Mouse (Mus musculus) intestine, postnatal 0 days (tissue): ENCODE measurements around the gene Ptbp1. TPM values are rescaled to one million over a fixed set of nuclear protein-coding genes. Genes with fewer than 3 reads are reported as not detected.

Experiments used
- ATAC-seq: fragments of 200-750 bp; cut with Nextera tagmentation; 2 replicates; pipeline ENCODE4 v1.8.0; 2017; ENCODE audit warnings: mild to moderate bottlenecking, moderate TSS enrichment, moderate library complexity
- H3K27ac ChIP-seq: fragments of 300-500 bp; sonication (generic); 2 replicates; pipeline ENCODE4 v1.5.1; 2014; ENCODE audit warnings: mild to moderate bottlenecking, low read depth, low read length, moderate library complexity
- H3K27me3 ChIP-seq: fragments of 300-500 bp; sonication (generic); replicated peaks from 2 replicates; pipeline ENCODE4 v1.6.1; 2014; ENCODE audit warnings: low read length, mixed read lengths; ENCODE audit not compliant: control insufficient read depth, insufficient read depth
- H3K36me3 ChIP-seq: fragments of 300-500 bp; sonication (generic); 2 replicates; pipeline ENCODE4 v1.6.1; 2014; ENCODE audit warnings: mild to moderate bottlenecking, moderate library complexity; ENCODE audit not compliant: control insufficient read depth, insufficient read depth
- H3K4me1 ChIP-seq: fragments of 300-500 bp; sonication (generic); replicated peaks from 2 replicates; pipeline ENCODE4 v1.6.1; 2014; ENCODE audit warnings: antibody characterized with exemption, low read length, mixed read lengths; ENCODE audit not compliant: control insufficient read depth, insufficient read depth
- H3K4me2 ChIP-seq: fragments of 300-500 bp; sonication (generic); replicated peaks from 2 replicates; pipeline ENCODE4 v1.6.1; 2014; ENCODE audit warnings: low read depth, mild to moderate bottlenecking, moderate library complexity
- H3K4me3 ChIP-seq: fragments of 300-500 bp; sonication (generic); 2 replicates; pipeline ENCODE4 v1.5.1; 2014; ENCODE audit warnings: low read depth, low read length
- H3K9ac ChIP-seq: fragments of 300-500 bp; sonication (generic); 2 replicates; pipeline ENCODE4 v1.6.1; 2014; ENCODE audit warnings: mild to moderate bottlenecking, low read depth, low read length
- H3K9me3 ChIP-seq: fragments of 300-500 bp; sonication (generic); 2 replicates; pipeline ENCODE4 v1.6.1; 2016; ENCODE audit warnings: mixed run types; ENCODE audit not compliant: control insufficient read depth
- CTCF ChIP-seq: sonication (generic); IDR thresholded peaks from 2 replicates; pipeline ENCODE4 v1.5.1; 2016; ENCODE audit warnings: low read depth, mild to moderate bottlenecking, control low read depth, antibody characterized with exemption, moderate library complexity
- WGBS: fragments of 180-500 bp; shearing (Covaris S2); extraction: QIAGEN DNeasy Blood & Tissue Kit; methylation state at CpG from one replicate; pipeline ENCODE4 v1.1.7; 2014; 5-methylcytosine and 5-hydroxymethylcytosine counted together
- polyA plus RNA-seq: library from polyadenylated mRNA; unstranded; fragments of >200 nt; fragmentation: Nextera tagmentation; extraction: Ambion mirVana; gene quantifications from 2 replicates; pipeline ENCODE4 v1.2.1, GENCODE M21; 2015

Ptbp1 gene
- polyA plus RNA-seq, 1 experiment from 2014 or later = 92.2 TPM

- TF ChIP-seq CTCF = no peak
- H3K9ac ChIP-seq = peak overlapping the region; percentile 43; the same call in 1 of the 2 replicates
- peaks cover 7% of the 10 kb centered on the region for H3K36me3 ChIP-seq
- H3K9me3 ChIP-seq = no peaks in the 10 kb centered on the region
- H3K4me1 ChIP-seq = 0 out of 2 replicates have a peak, but pooled peaks cover 9% of the 10 kb centered on the region
- H3K27ac ChIP-seq = peak overlapping the region; percentile 99
- 48% methylated on average over 8 of the region's 8 CpGs for WGBS
- no peaks in the 10 kb centered on the region for H3K27me3 ChIP-seq
- H3K4me2 ChIP-seq = peak overlapping the region; percentile 70
- H3K4me3 ChIP-seq = peak overlapping the region; percentile 47; the same call in 1 of the 2 replicates
- ATAC-seq = no peak
Measured at GRCm38 (mm10) chr10:79820277-79820676, 34.0 kb upstream of the Ptbp1 start.

DNA sequence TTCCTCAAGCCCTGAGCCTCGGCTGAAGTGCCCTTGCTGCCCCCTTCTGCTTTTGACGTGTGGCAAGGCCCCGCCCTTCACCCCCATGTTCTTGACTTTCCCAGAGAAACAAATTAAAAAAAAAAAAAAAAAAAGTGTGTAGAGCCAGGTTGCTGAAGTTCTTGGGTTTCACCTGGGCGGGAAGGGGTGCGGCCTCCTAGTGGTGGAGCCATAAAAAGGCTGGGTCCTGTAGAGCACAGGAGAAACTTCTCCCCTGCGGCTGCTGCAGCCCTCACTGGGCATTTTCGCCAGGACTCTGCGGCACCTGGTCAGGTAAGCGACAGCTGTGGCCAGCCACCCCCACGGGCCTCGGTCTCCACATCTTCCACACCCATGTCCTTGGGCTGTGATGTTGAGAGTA lies 33.4 kb upstream of the Ptbp1 start, which contains the start of gene Misp:
Gene Misp, plus strand, starts transcription at position 208 of the 400 bp plus-strand sequence.
- peak within 1 kb of the TSS; percentile 47 for H3K4me3 ChIP-seq
- no peaks in the 10 kb centered on the region for H3K27me3 ChIP-seq
- H3K4me1 ChIP-seq = 0 out of 2 replicates have a peak, but pooled peaks cover 11% of the 10 kb centered on the region
- peaks cover 10% of the 10 kb centered on the region for H3K36me3 ChIP-seq
- TF ChIP-seq CTCF = peak; percentile 58
- peak within 1 kb of the TSS; percentile 64 for H3K9ac ChIP-seq
- no peaks in the 10 kb centered on the region for H3K9me3 ChIP-seq
- ATAC-seq = no peak
- H3K27ac ChIP-seq = peak within 1 kb of the TSS; percentile 99
- WGBS = 40% methylated on average over 11 of the region's 11 CpGs
- peak within 1 kb of the TSS; percentile 70 for H3K4me2 ChIP-seq

DNA sequence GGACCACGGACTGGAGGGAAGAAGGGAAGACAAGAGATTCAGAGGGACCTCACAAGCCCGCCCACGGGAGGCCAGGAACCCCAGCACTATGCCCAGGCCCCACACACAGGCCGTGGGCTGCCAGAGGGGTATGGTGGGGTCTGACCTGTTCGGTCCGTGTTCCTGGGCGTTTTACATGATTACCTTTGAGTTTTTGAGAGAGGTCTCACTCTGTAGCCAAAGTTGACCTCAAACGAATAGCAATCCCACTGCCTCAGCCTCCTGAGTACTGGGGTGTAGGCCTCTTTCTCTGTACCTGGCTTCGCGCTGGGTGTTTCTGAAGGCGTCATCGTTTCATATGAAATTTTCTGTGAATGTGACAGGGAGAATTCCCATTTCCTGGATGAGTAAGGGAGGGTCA lies 32.5 kb upstream of the Ptbp1 start:
- Histone ChIP-seq H3K27me3 (no peaks in the 10 kb centered on the region), H3K36me3 (peaks cover 18% of the 10 kb centered on the region), H3K27ac (peak overlapping the region; percentile 99), H3K4me3 (peak overlapping the region; percentile 47), H3K4me1 (0 out of 2 replicates have a peak, but pooled peaks cover 14% of the 10 kb centered on the region), H3K4me2 (peak overlapping the region; percentile 70), H3K9ac (peak overlapping the region; percentile 64), H3K9me3 (no peaks in the 10 kb centered on the region)
- no peak for ATAC-seq
- WGBS = 47% methylated on average over 12 of the region's 12 CpGs
- TF ChIP-seq CTCF = no peak

DNA sequence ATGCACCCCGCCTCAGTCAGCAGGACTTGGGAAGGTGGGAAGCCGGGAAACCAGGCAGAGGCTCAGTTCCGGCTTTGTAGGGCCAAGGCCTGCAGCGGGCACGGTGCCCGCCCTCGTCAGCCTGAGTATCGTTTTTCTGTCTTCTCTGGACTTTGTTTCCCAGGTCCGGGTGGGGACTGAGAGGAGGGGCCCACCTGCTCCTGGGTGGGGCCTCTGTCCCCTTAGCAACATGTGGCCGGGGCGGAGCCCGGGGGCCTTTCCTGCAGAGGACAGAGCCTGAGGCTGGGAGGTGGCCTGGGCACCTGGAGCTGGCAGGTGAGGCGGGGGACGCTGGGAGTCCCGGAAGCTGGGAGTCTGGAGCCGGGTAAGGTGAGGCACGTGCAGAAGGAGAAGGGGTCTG lies 31.9 kb upstream of the Ptbp1 start:
- peak overlapping the region; percentile 64 for H3K9ac ChIP-seq
- 13% methylated on average over 17 of the region's 17 CpGs for WGBS

GRCm38 (mm10) chr10:79823011-79823410 lies 31.2 kb upstream of the Ptbp1 start:
- Histone ChIP-seq H3K4me1 (0 out of 2 replicates have a peak, but pooled peaks cover 21% of the 10 kb centered on the region), H3K27me3 (no peaks in the 10 kb centered on the region), H3K27ac (peak overlapping the region; percentile 99), H3K36me3 (peaks cover 21% of the 10 kb centered on the region), H3K9me3 (no peaks in the 10 kb centered on the region), H3K4me3 (peak overlapping the region; percentile 47), H3K4me2 (peak overlapping the region; percentile 61), H3K9ac (peak overlapping the region; percentile 55)
- peak; percentile 30 for TF ChIP-seq CTCF
- peak; percentile 77 for ATAC-seq
- WGBS = 34% methylated on average over 6 of the region's 6 CpGs

More for the DNA sequence above, 31.9 kb upstream of the Ptbp1 start:
- H3K9me3 ChIP-seq = no peaks in the 10 kb centered on the region
- H3K4me3 ChIP-seq = peak overlapping the region; percentile 47
- H3K4me1 ChIP-seq = 0 out of 2 replicates have a peak, but pooled peaks cover 16% of the 10 kb centered on the region
- H3K4me2 ChIP-seq = peak overlapping the region; percentile 70
- no peak for TF ChIP-seq CTCF
- H3K36me3 ChIP-seq = peaks cover 21% of the 10 kb centered on the region
- H3K27me3 ChIP-seq = no peaks in the 10 kb centered on the region
- H3K27ac ChIP-seq = peak overlapping the region; percentile 99
- peak; percentile 78 for ATAC-seq

DNA sequence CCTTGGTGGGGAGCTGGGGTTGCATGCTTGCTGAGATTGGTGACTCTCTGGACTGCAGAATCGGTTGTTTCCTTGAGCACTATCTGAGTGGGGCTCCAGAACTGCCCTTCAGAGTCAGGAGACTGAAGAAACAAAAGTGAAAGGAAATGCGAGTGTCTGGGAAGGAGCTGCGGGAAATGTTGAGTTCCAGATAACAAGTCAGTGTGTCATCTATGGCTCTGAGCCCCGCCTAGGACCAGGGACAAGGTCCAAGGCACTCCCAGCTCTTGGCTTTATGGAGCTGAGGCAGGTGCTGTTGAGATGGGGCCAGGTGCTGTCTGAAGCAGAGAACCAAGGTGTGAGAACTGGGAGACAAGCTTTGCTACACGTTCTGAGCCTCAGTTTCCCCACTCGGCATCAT lies 29.8 kb upstream of the Ptbp1 start:
- peak; percentile 65 for ATAC-seq
- 26% methylated on average over 6 of the region's 6 CpGs for WGBS
- peak overlapping the region; percentile 55; the same call in 1 of the 2 replicates for H3K9ac ChIP-seq

More for the DNA sequence above, 29.8 kb upstream of the Ptbp1 start:
- Histone ChIP-seq H3K4me2 (peak overlapping the region; percentile 61), H3K27me3 (no peaks in the 10 kb centered on the region), H3K9me3 (no peaks in the 10 kb centered on the region), H3K4me3 (peak overlapping the region; percentile 47; the same call in 1 of the 2 replicates), H3K4me1 (0 out of 2 replicates have a peak, but pooled peaks cover 21% of the 10 kb centered on the region), H3K27ac (peak overlapping the region; percentile 99), H3K36me3 (peaks cover 29% of the 10 kb centered on the region)
- no peak for TF ChIP-seq CTCF
